Mouse (Mus musculus): Measurements from ENCODE around the gene Rhot2.

The Rhot2 gene

GRCm38 (mm10) chr17:25844396-25844901, at the start of gene Rhot2:
Gene Rhot2 (minus strand): TSS chr17:25844851.
- DNase-seq (ENCODE audit: low spot score in 2 of 2), result peak; percentile 77 to 88

DNA sequence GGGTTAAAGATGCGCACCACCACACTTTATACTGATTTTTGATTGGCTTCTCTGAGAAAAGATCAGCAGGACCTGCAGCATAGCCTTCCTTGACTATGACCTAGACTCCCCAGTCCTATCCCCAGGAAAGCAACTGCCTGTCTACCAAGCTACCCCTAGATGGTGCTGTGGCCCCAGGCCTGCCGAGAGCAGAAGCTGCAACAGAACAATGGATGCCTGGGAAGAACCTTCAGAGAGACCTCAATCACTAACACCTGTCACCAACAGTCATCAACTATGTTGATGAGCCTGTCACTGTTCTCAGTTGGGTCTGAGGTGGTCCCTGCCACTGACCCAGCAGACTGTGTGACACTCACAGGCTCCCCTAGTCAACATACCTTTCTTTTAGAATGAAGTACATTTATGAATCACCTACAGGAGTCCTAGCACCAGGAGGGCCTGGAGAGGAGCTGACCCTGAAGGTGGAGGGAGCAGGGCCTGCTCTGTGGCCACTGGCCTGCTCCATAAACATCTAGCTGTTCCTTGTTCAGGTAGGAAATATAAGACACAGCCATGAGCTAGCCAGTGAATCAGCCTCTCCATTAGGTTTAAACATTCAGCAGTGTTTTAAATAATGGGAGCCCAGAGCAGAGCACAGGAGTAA, 49.4 kb upstream of the Rhot2 start:
- peak; percentile 57 to 74 for DNase-seq (ENCODE audit: low spot score in 2 of 2)

- no peak for DNase-seq (ENCODE audit: low spot score in 2 of 2)
Measured at GRCm38 (mm10) chr17:25888837-25889236, 44.2 kb upstream of the Rhot2 start.

DNA sequence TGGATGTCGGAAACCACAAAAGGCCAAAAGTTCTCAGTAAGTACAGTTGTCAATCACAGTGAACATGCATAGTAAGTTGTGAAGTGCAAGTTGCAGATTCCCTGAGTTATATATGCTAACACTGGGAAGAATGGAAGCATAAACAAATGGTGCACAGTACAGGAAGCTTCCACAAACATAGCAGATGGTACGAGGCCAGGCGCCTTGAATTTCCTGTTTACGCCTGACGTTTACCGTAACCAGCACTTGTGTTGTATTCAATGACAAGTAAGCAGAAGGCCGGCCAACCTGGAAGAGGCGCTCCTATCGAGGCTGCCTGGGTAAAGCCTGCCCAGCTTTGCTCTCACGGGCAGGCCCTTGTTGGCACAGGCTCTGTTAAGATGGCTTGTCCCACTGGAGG, 42.8 kb upstream of the Rhot2 start:
- DNase-seq (ENCODE audit: low spot score in 2 of 2), result no peak

DNA sequence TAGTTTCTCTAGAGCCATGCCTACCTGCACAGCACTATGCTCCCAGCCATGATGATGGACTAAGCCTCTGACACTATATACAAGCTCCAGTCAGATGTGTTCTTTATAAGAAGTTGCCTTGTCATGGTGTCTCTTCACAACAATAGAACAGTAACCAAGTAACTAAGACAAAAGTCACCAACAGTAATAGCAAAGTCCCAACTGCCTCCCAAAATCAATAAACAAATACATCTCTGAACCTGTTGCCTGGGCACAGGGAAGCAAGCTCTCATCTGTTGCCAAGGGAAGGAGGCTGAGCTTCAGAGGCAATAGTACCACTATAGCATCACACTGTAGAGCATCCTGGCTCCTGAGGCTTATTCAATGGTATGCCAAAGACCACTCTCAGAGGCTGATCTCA, 42.2 kb upstream of the Rhot2 start:
- no peak for DNase-seq (ENCODE audit: low spot score in 2 of 2)

GRCm38 (mm10) chr17:25885636-25886035, 41.0 kb upstream of the Rhot2 start:
- DNase-seq (ENCODE audit: low spot score in 2 of 2), result no peak

GRCm38 (mm10) chr17:25883824-25884223, 39.2 kb upstream of the Rhot2 start:
- DNase-seq (ENCODE audit: low spot score in 2 of 2), result no peak

GRCm38 (mm10) chr17:25883268-25883667, 38.6 kb upstream of the Rhot2 start:
- no peak for DNase-seq (ENCODE audit: low spot score in 2 of 2)

DNA sequence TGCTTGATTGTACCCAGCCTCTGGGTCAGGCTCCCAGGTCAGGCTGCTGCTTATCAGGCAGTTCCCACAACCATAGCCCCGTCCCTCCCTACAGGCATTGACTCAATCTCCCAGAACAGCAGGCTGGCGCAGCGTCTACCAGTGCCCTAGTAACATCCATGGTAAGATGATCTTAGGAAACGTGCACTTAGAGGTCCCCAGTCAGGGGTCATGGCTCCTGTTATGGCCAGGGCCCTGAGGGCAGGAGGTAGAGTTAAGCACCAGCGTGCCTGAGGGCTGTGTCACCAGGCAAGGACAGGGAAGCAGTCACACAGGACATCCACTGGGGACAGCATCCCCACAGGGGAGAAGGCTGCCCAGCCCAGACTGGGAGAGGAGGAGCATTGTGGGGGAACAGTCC, 37.7 kb upstream of the Rhot2 start:
- DNase-seq (ENCODE audit: low spot score in 2 of 2), result no peak

- no peak for DNase-seq (ENCODE audit: low spot score in 2 of 2)
Measured at GRCm38 (mm10) chr17:25881691-25882090, 37.0 kb upstream of the Rhot2 start.

DNA sequence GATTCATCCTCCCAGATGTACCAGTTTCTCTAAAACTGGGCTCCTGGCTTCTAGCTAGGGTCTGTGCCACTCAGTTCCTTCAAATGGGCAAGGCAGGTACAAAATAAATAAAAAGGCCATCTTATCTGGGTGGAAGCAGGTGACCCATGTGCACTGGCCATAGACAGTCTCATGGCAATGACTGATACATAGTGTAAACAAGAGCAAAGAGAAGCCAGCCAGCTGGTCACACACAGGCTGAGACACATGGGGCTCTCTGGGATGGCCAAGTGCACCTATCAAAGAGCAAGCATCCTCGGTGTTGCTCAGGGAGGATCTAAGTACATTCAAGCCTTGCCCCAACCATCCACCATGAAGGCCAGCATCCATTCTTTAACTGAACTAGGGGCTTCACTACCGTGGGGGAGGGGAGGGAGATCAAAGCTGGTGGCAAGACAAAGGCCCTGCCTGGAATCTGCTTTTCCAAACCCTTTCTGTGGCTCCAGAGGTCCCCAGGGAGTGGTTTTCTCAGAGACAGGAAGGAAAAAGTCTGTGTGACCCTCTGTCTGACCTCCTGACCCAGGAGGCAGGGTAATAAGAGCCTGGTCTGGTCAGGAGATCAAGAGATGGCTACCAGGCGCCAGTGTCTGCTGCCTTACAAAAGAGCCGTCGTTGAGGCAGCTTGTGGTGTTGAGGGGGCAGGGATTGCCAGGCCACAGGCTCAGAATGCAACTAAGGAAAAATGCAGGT, 36.4 kb upstream of the Rhot2 start:
- no peak for DNase-seq (ENCODE audit: low spot score in 2 of 2)

- no peak for DNase-seq (ENCODE audit: low spot score in 2 of 2)
Measured at GRCm38 (mm10) chr17:25880196-25880910, 35.7 kb upstream of the Rhot2 start, which contains the start of gene Wfikkn1. Gene Wfikkn1 (minus strand): TSS chr17:25880858.

DNA sequence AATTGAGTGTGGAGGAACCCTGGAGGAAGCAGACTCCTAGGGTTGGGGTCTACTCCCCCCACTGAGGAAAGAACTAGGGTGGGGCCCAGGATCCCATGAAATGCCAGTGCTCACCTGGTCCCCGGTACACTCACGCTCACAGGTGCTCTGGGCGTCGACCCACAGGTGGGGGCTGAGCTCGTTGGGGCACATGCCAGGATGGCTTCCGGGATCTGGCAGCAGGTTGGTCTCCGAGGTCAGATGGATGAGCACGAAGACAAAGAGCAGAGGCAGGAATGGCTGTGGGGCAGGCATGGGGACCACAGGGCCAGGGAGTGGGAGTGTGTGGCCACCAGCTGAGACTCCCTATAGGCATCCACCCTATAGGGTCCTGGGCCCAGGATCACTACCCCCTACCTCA, 35.1 kb upstream of the Rhot2 start:
- no peak for DNase-seq (ENCODE audit: low spot score in 2 of 2)

DNA sequence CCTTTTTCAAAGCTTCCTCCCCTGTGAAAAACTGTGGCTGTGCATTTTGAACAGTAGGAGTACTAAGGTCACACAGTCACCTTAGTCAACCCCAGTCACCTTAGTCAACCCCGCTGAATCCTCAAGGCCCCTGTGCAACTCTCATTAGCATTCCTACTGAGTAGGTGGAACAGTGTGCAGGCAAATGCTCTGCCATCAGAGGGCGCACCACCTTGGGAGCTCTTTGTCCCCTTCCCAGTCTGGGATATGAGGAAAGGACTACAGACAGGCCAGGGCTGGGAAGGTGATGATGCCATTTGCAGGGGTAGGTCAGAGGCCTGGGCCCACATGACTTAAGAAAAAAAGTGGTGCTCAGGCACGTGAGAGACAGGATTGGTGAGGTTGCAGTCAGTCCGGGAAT, 34.6 kb upstream of the Rhot2 start:
- peak in 1 of 2 experiments; percentile 46 for DNase-seq (ENCODE audit: low spot score in 2 of 2)

DNA sequence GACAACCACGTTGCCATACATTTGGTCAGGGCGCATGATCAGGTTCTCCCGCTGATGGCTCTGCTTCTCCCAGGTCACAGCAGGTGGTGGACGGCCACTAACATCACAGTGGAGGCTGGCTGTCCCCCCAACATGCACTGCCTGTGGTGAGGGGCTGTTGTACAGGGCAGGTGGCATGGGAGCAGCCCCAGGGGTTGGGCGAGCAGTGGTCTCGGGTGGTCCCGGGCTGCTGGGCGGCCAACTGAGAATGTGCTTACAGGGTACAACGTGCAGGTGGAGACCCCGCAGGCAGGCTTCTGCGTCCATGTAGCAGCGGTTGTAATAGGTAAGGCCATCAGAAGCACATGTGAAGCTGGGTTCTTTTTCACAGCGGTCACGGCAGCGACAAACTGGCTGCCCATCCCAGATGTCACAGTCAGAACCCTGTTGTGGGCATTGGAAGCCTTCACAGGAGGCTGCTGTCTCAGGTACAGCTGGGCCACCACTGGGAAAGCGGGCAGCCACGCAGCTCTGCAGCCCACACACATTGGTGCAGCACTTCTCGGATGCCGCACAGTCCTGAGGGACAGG, 34.0 kb upstream of the Rhot2 start:
- DNase-seq (ENCODE audit: low spot score in 2 of 2), result no peak

- DNase-seq (ENCODE audit: low spot score in 2 of 2), result no peak
Measured at GRCm38 (mm10) chr17:25877741-25878610, 33.3 kb upstream of the Rhot2 start.

DNA sequence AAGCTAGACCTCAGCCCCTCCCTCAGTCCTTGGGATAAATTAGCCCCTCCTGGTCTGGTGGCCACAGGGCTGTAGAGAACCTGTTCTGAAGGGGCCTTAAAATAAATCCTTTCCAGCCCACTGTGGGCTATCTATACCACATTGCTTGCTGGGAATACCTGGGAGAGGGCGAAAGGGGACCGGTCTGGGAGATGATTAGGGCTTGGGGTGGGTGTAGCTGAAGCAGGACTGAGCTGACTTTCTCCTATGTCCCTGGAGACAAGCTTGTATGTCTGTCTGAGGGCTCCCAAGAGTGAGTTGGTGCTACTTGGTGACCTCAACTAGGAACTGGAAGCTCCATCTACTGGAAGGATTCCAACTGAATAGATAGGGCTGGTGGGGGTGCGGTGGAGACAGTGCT, 32.4 kb upstream of the Rhot2 start:
- no peak for DNase-seq (ENCODE audit: low spot score in 2 of 2)

DNA sequence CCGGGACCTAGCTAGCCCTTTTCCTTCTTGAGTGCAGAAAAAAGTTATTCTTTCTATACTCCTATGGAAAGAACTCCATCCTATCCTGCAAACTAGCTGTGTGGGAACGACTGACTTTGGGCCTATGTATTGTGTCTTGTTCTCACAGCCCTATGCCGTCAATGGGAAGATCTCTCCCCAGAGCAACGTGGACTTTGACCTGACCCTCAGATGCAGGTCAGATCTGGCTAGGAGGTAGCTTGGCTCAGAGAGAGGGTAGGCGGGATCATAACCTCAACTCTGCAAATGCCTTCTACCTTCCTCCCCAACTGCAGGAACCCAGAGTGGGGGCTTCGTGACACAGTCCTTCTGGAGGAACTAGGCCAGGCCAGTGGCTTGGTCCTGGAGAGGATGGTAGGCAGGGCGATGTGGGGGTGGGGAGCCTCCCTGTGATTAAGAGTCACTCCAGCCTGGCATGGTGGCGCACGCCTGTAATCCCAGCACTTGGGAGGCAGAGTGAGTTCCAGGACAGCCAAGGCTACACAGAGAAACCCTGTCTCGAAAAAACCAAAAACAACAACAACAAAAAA, 31.8 kb upstream of the Rhot2 start:
- no peak for DNase-seq (ENCODE audit: low spot score in 2 of 2)

DNA sequence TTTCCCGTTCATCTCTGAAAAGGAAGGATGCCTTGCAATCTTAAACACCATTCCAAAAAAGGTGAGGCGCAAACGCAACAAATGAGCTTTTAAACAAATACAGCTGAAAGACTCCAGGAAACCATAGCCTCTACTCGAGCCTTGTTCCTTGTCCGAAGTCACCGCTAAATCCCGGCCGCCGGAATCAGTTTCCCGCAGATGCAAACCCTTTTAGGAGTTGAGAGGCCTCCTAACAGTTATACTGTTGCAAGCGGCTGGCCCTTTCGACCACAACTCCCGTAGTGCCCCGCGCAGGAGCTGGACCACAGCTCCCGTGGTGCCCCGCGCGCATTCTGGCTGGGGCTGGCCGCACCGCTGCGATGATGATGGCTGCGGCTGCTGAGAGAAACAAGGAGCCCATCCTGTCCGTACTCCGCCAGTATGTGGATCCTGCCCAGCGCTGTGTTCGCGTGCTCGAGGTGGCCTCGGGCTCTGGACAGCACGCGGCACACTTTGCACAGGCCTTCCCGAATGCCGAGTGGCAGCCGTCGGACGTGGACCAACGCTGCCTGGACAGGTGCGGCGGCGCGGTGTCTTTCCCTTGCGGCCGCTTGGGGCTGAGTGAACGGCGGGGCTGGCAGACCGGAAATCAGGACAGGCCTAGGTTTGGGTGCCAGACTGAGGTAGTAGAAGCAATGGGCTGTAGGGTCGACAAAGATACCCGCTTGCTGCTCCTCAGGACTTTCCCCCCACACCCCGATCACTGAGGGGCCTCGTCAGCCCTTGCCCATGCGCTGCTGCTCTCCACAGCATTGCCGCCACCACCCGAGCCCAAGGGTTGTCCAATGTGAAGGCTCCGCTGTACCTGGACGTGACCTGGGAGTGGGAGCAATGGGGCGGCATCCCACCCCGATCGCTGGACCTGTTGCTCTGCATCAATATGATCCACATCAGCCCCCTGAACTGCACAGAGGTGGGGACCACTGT, 30.8 kb upstream of the Rhot2 start:
- peak; percentile 82 to 87 for DNase-seq (ENCODE audit: low spot score in 2 of 2)

DNA sequence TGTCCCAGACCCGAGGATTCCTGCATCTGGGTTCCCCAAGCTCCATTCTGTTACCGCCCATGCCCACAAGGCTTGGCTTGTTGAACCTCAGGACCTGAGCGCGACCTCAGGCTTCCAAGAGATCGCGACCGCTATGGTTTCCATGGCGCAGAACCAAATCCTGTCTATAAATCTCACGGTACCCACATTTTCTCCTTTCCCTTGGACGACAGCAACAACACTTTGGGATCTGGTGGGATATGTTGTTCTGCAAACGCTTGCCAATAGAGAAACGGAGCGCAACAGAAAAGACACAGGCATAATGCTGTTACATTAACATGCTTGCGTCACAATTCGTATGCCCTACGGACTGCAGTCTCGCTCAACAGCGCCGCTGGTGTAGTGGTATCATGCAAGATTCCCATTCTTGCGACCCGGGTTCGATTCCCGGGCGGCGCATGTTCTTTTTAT, 30.1 kb upstream of the Rhot2 start, which contains the start of gene Mettl26:
Mettl26 (plus strand) TSS at position 354 of the 450 bp plus-strand sequence.
- peak; percentile 94 to 96 for DNase-seq (ENCODE audit: low spot score in 2 of 2)

All from cerebellum, postnatal 4 days (tissue).